Mouse (Mus musculus): Measurements from ENCODE around the gene Ctf2. TPM values are rescaled to one million over a fixed set of nuclear protein-coding genes. Genes with fewer than 3 reads are reported as not detected.

Ctf2 gene
- total RNA-seq, 1 experiment = 0.71 TPM

GRCm38 (mm10) chr7:127693290-127693689 is 38.7 kb downstream of the Ctf2 start:
- Histone ChIP-seq H3K27ac (ENCODE audit: insufficient read depth, low read depth, low read length, poor library complexity, severe bottlenecking) (no peak overlapping the region), H3K36me3 (ENCODE audit: control insufficient read depth, insufficient read depth, low read length, poor library complexity, severe bottlenecking) (no peaks in the 10 kb centered on the region), H3K9ac (ENCODE audit: insufficient read depth, low read depth, low read length, poor library complexity, severe bottlenecking) (no peak overlapping the region), H3K4me1 (ENCODE audit: control insufficient read depth in 2 of 2, insufficient read depth in 2 of 2, low read length in 2 of 2, poor library complexity in 1 of 2) (peaks cover 0 to 3% of the 10 kb centered on the region in 2 experiments; a peak in 2 of 4 replicates), H3K4me3 (ENCODE audit: insufficient read depth in 1 of 2, low read depth in 1 of 2, low read length in 2 of 2, poor library complexity in 1 of 2, severe bottlenecking in 1 of 2) (no peak overlapping the region), H3K9me3 (ENCODE audit: control insufficient read depth, insufficient read depth, low read depth, low read length) (no peaks in the 10 kb centered on the region)
- no peak for DNase-seq (ENCODE audit: low read depth, low spot score)
- in situ Hi-C loops (cut with MboI; ENCODE audit: low sequenced_read_pairs in 2 of 2, unreplicated experiment in 2 of 2) = no loop called here
- TF ChIP-seq CHD2 (IDR thresholded peaks at IDR 0.05; ENCODE audit: low read depth, low read length) (no peak), MAFK (IDR thresholded peaks at IDR 0.05; ENCODE audit: insufficient read depth, low read depth, low read length) (no peak), HCFC1 (IDR thresholded peaks at IDR 0.05; ENCODE audit: borderline replicate concordance, insufficient read depth, low read length) (no peak), ZNF384 (IDR thresholded peaks at IDR 0.05; ENCODE audit: low read depth, low read length) (no peak), ZC3H11A (IDR thresholded peaks at IDR 0.05; ENCODE audit: borderline replicate concordance, low read depth, low read length) (no peak)

DNA sequence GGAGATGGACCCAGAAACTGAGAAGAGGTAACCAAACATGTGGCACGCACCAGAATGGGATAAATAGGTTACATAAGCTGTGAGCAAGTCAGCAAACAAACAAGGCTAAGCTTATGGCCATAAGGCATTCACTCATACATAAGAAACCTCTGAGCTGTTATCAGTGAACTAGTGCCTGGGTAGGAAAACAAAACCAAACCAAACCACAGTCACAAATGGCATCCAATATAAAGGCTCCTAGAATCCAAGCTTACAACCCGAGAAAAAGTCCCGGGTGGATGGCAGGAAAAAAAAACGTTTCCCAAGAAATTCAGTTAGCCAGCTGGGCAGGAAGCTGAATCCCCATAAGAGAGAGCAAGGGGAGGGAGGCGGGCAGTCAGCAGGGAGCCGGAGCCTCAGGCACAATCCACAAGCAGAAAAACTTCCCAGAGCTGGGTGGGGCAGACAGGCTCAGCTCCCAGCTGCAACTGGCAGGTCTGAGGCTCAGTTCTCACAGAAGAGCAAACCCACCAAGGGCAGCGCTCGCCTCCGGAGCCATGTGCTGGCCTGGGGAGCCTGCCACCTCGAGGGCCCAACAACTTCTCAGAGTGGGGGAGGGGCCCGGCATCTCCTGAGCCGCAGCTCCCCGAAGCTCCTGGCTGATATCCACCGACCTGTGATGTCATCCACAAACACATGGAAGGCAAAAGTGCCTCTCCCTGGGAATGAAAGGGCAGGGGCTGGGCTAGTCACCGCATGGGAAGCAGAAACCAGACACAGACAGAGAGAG is 40.6 kb downstream of the Ctf2 start:
- DNase-seq (ENCODE audit: low read depth, low spot score) = peak; percentile 84
- Histone ChIP-seq H3K4me3 (ENCODE audit: insufficient read depth in 1 of 2, low read depth in 1 of 2, low read length in 2 of 2, poor library complexity in 1 of 2, severe bottlenecking in 1 of 2) (peak overlapping the region; percentile 35 to 56), H3K36me3 (ENCODE audit: control insufficient read depth, insufficient read depth, low read length, poor library complexity, severe bottlenecking) (no peaks in the 10 kb centered on the region), H3K9ac (ENCODE audit: insufficient read depth, low read depth, low read length, poor library complexity, severe bottlenecking) (peak overlapping the region; percentile 49), H3K9me3 (ENCODE audit: control insufficient read depth, insufficient read depth, low read depth, low read length) (no peaks in the 10 kb centered on the region), H3K27ac (ENCODE audit: insufficient read depth, low read depth, low read length, poor library complexity, severe bottlenecking) (peak overlapping the region; percentile 83; the same call in 1 of the 2 replicates), H3K4me1 (ENCODE audit: control insufficient read depth in 2 of 2, insufficient read depth in 2 of 2, low read length in 2 of 2, poor library complexity in 1 of 2) (peaks cover 0 to 6% of the 10 kb centered on the region in 2 experiments; a peak in 2 of 4 replicates)
- in situ Hi-C loops (cut with MboI; ENCODE audit: low sequenced_read_pairs in 2 of 2, unreplicated experiment in 2 of 2) = no loop called here
- TF ChIP-seq MAFK (IDR thresholded peaks at IDR 0.05; ENCODE audit: insufficient read depth, low read depth, low read length) = no peak
- TF ChIP-seq HCFC1 (IDR thresholded peaks at IDR 0.05; ENCODE audit: borderline replicate concordance, insufficient read depth, low read length) = no peak; the same call in 1 of the 2 replicates
- TF ChIP-seq ZC3H11A (IDR thresholded peaks at IDR 0.05; ENCODE audit: borderline replicate concordance, low read depth, low read length) = no peak

DNA sequence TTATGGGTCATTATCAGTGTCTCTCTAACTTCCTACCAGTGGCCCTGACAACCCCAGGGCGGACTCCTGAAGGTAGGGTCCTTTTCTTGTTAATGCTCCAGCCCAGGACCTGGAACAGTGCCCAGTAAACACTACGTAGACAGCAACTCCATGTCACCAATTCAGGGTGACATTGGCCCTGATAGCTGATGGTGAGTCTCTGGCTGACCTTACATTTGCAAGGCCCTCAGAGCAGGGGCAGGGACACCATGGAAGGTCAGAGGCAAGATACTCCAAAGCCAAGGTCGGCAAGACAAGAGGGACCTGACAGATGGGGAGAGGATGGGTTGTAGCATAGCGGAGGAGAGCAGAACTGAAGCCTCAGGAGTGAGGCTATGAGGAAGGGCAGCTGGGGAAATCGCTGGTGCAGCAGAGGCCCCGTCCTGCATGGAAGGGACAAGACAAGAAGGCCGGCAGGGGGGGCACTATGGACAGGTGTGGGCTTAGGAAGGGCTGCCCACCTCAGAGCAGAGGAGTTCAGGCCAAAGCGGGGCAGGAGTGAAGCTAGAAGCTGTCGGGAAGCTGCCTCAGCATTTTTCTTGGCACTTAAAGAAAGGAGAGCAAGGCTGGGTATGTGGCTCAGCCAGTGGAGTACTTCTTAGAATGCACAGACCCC is 42.2 kb downstream of the Ctf2 start:
- no peaks in the 10 kb centered on the region for H3K36me3 ChIP-seq (ENCODE audit: control insufficient read depth, insufficient read depth, low read length, poor library complexity, severe bottlenecking)
- in situ Hi-C loops (cut with MboI; ENCODE audit: low sequenced_read_pairs in 2 of 2, unreplicated experiment in 2 of 2) = no loop called here
- no peak overlapping the region for H3K9ac ChIP-seq (ENCODE audit: insufficient read depth, low read depth, low read length, poor library complexity, severe bottlenecking)
- H3K9me3 ChIP-seq (ENCODE audit: control insufficient read depth, insufficient read depth, low read depth, low read length) = no peaks in the 10 kb centered on the region
- H3K4me3 ChIP-seq (ENCODE audit: insufficient read depth in 1 of 2, low read depth in 1 of 2, low read length in 2 of 2, poor library complexity in 1 of 2, severe bottlenecking in 1 of 2) = no peak overlapping the region
- TF ChIP-seq ZNF384 (IDR thresholded peaks at IDR 0.05; ENCODE audit: low read depth, low read length) (no peak), MAFK (IDR thresholded peaks at IDR 0.05; ENCODE audit: insufficient read depth, low read depth, low read length) (peak; percentile 45; the same call in 1 of the 2 replicates)
- DNase-seq (ENCODE audit: low read depth, low spot score) = no peak
- peaks cover 0 to 13% of the 10 kb centered on the region in 2 experiments; a peak in 2 of 4 replicates for H3K4me1 ChIP-seq (ENCODE audit: control insufficient read depth in 2 of 2, insufficient read depth in 2 of 2, low read length in 2 of 2, poor library complexity in 1 of 2)
- H3K27ac ChIP-seq (ENCODE audit: insufficient read depth, low read depth, low read length, poor library complexity, severe bottlenecking) = no peak overlapping the region

- Histone ChIP-seq H3K36me3 (ENCODE audit: control insufficient read depth, insufficient read depth, low read length, poor library complexity, severe bottlenecking) (no peaks in the 10 kb centered on the region), H3K27ac (ENCODE audit: insufficient read depth, low read depth, low read length, poor library complexity, severe bottlenecking) (no peak overlapping the region), H3K9me3 (ENCODE audit: control insufficient read depth, insufficient read depth, low read depth, low read length) (no peaks in the 10 kb centered on the region), H3K4me3 (ENCODE audit: insufficient read depth in 1 of 2, low read depth in 1 of 2, low read length in 2 of 2, poor library complexity in 1 of 2, severe bottlenecking in 1 of 2) (no peak overlapping the region), H3K4me1 (ENCODE audit: control insufficient read depth in 2 of 2, insufficient read depth in 2 of 2, low read length in 2 of 2, poor library complexity in 1 of 2) (peaks cover 0 to 13% of the 10 kb centered on the region in 2 experiments; a peak in 2 of 4 replicates), H3K9ac (ENCODE audit: insufficient read depth, low read depth, low read length, poor library complexity, severe bottlenecking) (no peak overlapping the region)
- DNase-seq (ENCODE audit: low read depth, low spot score) = no peak
- in situ Hi-C loops (cut with MboI; ENCODE audit: low sequenced_read_pairs in 2 of 2, unreplicated experiment in 2 of 2) = no loop called here
- TF ChIP-seq MAFK (IDR thresholded peaks at IDR 0.05; ENCODE audit: insufficient read depth, low read depth, low read length) (no peak), ZC3H11A (IDR thresholded peaks at IDR 0.05; ENCODE audit: borderline replicate concordance, low read depth, low read length) (no peak), HCFC1 (IDR thresholded peaks at IDR 0.05; ENCODE audit: borderline replicate concordance, insufficient read depth, low read length) (no peak), ZNF384 (IDR thresholded peaks at IDR 0.05; ENCODE audit: low read depth, low read length) (no peak), CHD2 (IDR thresholded peaks at IDR 0.05; ENCODE audit: low read depth, low read length) (no peak)
Observed at GRCm38 (mm10) chr7:127688935-127689334, 43.0 kb downstream of the Ctf2 start.
